Comparison of ENCODE assay signal across 8 mouse cellular contexts in the genomic region with DNA sequence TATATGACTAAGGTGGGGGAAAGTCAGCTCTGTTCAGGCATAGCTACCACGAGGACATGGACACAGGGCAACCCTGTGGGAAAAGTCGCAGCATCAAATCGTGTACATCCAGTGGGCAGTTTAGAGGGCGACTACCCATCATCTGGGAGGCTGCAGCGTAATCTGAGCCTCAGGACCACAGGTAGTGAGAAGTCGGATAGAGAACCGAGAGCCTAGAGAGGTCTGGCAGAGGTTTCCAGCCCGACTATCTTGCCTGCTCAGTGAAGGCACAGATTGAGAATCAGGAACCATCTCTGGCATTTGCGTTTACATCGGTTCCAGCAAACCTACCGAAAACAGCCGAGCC. TPM values are rescaled to one million over a fixed set of nuclear protein-coding genes. Genes with fewer than 3 reads are reported as not detected.
DNase-seq lines count a peak whose midpoint lies in the region; ATAC-seq and TF ChIP-seq lines count a peak whose summit lies in the region.

No protein-coding gene starts in this region.

- TF ChIP-seq POLR2A in kidney, adult 2 months (IDR thresholded peaks at IDR 0.05; ENCODE audit: low read depth, low read length) = no peak
- no peak for TF ChIP-seq POLR2A in bone marrow, adult 2 months (IDR thresholded peaks at IDR 0.05; ENCODE audit: borderline replicate concordance, control insufficient read depth, low read depth, low read length)

- no peaks in the 10 kb centered on the region; the same call in 1 of the 2 replicates for H3K36me3 ChIP-seq in kidney, adult 2 months (ENCODE audit: control insufficient read depth, insufficient read depth, low read length)
- peaks cover 53% of the 10 kb centered on the region for H3K36me3 ChIP-seq in hindbrain, embryonic 13.5 days
- H3K36me3 ChIP-seq in midbrain, embryonic 13.5 days = peaks cover 52% of the 10 kb centered on the region

- TF ChIP-seq CTCF in kidney, adult 2 months (conservative IDR thresholded peaks at IDR 0.05; ENCODE audit: insufficient read depth, insufficient read length, low read depth, low read length) = no peak
- no peak for TF ChIP-seq CTCF in bone marrow, adult 2 months (IDR thresholded peaks at IDR 0.05; ENCODE audit: control insufficient read depth, insufficient read depth, low read length)

- peak overlapping the region; percentile 72 for H3K4me3 ChIP-seq in kidney, adult 2 months (ENCODE audit: insufficient read depth, low read depth, low read length)
- H3K4me3 ChIP-seq in bone marrow, adult 2 months (replicated peaks; ENCODE audit: control insufficient read depth, low read depth, low read length) = peak overlapping the region; percentile 80
- H3K4me3 ChIP-seq in hindbrain, embryonic 13.5 days = peak overlapping the region; percentile 57
- H3K4me3 ChIP-seq in midbrain, embryonic 13.5 days (replicated peaks) = peak overlapping the region; percentile 57

- H3K9me3 ChIP-seq in hindbrain, embryonic 13.5 days = no peaks in the 10 kb centered on the region
- H3K9me3 ChIP-seq in midbrain, embryonic 13.5 days = no peaks in the 10 kb centered on the region

- WGBS in kidney, adult 2 months = under 1% methylated on average over 12 of the region's 12 CpGs
- WGBS in bone marrow, adult 2 months = under 1% methylated on average over 12 of the region's 12 CpGs
- WGBS in hindbrain, embryonic 13.5 days = 2% methylated on average over 12 of the region's 12 CpGs
- WGBS in midbrain, embryonic 13.5 days = under 1% methylated on average over 12 of the region's 12 CpGs

- peaks cover 2% of the 10 kb centered on the region; the same call in 1 of the 2 replicates for H3K4me1 ChIP-seq in kidney, adult 2 months (ENCODE audit: control insufficient read depth, insufficient read depth, low read length)
- H3K4me1 ChIP-seq in bone marrow, adult 2 months (ENCODE audit: control insufficient read depth, insufficient read depth, low read length) = peaks cover 4% of the 10 kb centered on the region
- H3K4me1 ChIP-seq in hindbrain, embryonic 13.5 days (replicated peaks) = peaks cover 16% of the 10 kb centered on the region
- peaks cover 16% of the 10 kb centered on the region for H3K4me1 ChIP-seq in midbrain, embryonic 13.5 days (replicated peaks)

- DNase-seq in kidney, adult 2 months = no peak
- DNase-seq in kidney, postnatal 10 days = no peak
- no peak for DNase-seq in thymus, postnatal 0 days (ENCODE audit: low spot score)
- DNase-seq in embryo, embryonic 10.5 days (ENCODE audit: low spot score) = no peak
- no peak for DNase-seq in spleen, adult 12 weeks (ENCODE audit: low spot score)

- H3K9ac ChIP-seq in hindbrain, embryonic 13.5 days = peak overlapping the region; percentile 84
- H3K9ac ChIP-seq in midbrain, embryonic 13.5 days (replicated peaks) = peak overlapping the region; percentile 81

- H3K27me3 ChIP-seq in kidney, adult 2 months (replicated peaks; ENCODE audit: control insufficient read depth, insufficient read depth, low read length) = no peaks in the 10 kb centered on the region
- H3K27me3 ChIP-seq in hindbrain, embryonic 13.5 days = no peaks in the 10 kb centered on the region
- no peaks in the 10 kb centered on the region for H3K27me3 ChIP-seq in midbrain, embryonic 13.5 days

- peak; percentile 41 for ATAC-seq in hindbrain, embryonic 13.5 days (ENCODE audit: low FRiP score)
- ATAC-seq in midbrain, embryonic 13.5 days = peak; percentile 34

- H3K27ac ChIP-seq in kidney, adult 2 months (ENCODE audit: insufficient read depth, low read depth, low read length) = peak overlapping the region; percentile 49
- H3K27ac ChIP-seq in bone marrow, adult 2 months (ENCODE audit: control insufficient read depth, insufficient read depth, low read depth, low read length, poor library complexity) = peak overlapping the region; percentile 75
- peak overlapping the region; percentile 96 for H3K27ac ChIP-seq in hindbrain, embryonic 13.5 days
- H3K27ac ChIP-seq in midbrain, embryonic 13.5 days = peak overlapping the region; percentile 92

- H3K4me2 ChIP-seq in hindbrain, embryonic 13.5 days = peak overlapping the region; percentile 90
- H3K4me2 ChIP-seq in midbrain, embryonic 13.5 days (replicated peaks) = peak overlapping the region; percentile 80

RNA-seq across cellular contexts. Expression of gene 0610037L13Rik, which starts 0.3 kb away (rescaled TPM):
- 36.4 and 45.9 TPM in 2 replicates for polyA plus RNA-seq in kidney, adult 2 months (2012; rRNA removed)
- 28.6 and 77.3 TPM in 2 replicates for polyA plus RNA-seq in bone marrow, adult 2 months (2011; ENCODE audit: insufficient read depth, insufficient read length, low replicate concordance, missing spikeins)
- polyA plus RNA-seq in hindbrain, embryonic 13.5 days (2015; fragmentation: Nextera tagmentation; extraction: Ambion mirVana) = 93.7 and 93.8 TPM in 2 replicates
- 106 and 108 TPM in 2 replicates for polyA plus RNA-seq in midbrain, embryonic 13.5 days (2015; fragmentation: Nextera tagmentation; extraction: Ambion mirVana)
- 78.3 and 81.5 TPM in 2 replicates for polyA plus RNA-seq in thymus, postnatal 0 days (2015; fragmentation: Nextera tagmentation; extraction: Ambion mirVana)

RNA-seq across cellular contexts. Expression of gene Magoh, which starts 9.8 kb away (rescaled TPM):
- 43.9 and 68.8 TPM in 2 replicates for polyA plus RNA-seq in kidney, adult 2 months (2012; rRNA removed)
- 75.8 and 105 TPM in 2 replicates for polyA plus RNA-seq in bone marrow, adult 2 months (2011; ENCODE audit: insufficient read depth, insufficient read length, low replicate concordance, missing spikeins)
- polyA plus RNA-seq in hindbrain, embryonic 13.5 days (2015; fragmentation: Nextera tagmentation; extraction: Ambion mirVana) = 135 and 137 TPM in 2 replicates
- polyA plus RNA-seq in midbrain, embryonic 13.5 days (2015; fragmentation: Nextera tagmentation; extraction: Ambion mirVana) = 167 and 169 TPM in 2 replicates
- polyA plus RNA-seq in thymus, postnatal 0 days (2015; fragmentation: Nextera tagmentation; extraction: Ambion mirVana) = 293 and 314 TPM in 2 replicates

RNA-seq across cellular contexts. Expression of gene Cpt2, which starts 34.1 kb away (rescaled TPM):
- polyA plus RNA-seq in kidney, adult 2 months (2012; rRNA removed) = 169 and 173 TPM in 2 replicates
- 23.3 and 24.6 TPM in 2 replicates for polyA plus RNA-seq in bone marrow, adult 2 months (2011; ENCODE audit: insufficient read depth, insufficient read length, low replicate concordance, missing spikeins)
- 19.0 and 20.0 TPM in 2 replicates for polyA plus RNA-seq in hindbrain, embryonic 13.5 days (2015; fragmentation: Nextera tagmentation; extraction: Ambion mirVana)
- 21.6 and 21.9 TPM in 2 replicates for polyA plus RNA-seq in midbrain, embryonic 13.5 days (2015; fragmentation: Nextera tagmentation; extraction: Ambion mirVana)
- polyA plus RNA-seq in thymus, postnatal 0 days (2015; fragmentation: Nextera tagmentation; extraction: Ambion mirVana) = 20.7 and 20.9 TPM in 2 replicates
